Mouse (Mus musculus): ENCODE measurements around the gene Tex13c3.
"Not testable (repeated sequence)": the region's sequence is repeated elsewhere in the genome, so short reads cannot be mapped to it uniquely, and the experiment has no call there.

The Tex13c3 gene

DNA sequence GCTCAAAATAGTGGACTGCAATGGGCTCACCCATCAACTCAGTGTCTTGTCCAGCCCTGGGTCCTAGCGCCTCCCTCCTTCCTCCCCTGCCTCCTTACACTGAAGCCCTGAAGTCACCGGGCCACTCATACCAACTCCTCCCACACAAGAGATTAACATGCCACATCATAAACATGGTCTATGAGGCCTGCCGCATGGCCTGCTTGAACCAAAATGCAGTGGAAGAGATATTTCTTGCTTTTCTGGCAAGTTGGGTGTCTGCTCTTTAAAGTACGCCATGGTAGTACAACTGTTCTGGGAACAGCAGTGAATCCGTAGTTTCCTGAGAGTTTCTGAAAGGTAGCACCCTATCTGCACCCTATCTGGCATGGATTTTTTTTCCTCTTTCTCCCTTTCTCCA, at the start of gene Tex13c3:
Gene Tex13c3, minus strand, starts transcription at position 101 of the 400 bp plus-strand sequence.
- H3K27me3 ChIP-seq (ENCODE audit: control insufficient read depth, insufficient read depth, low read length, poor library complexity, severe bottlenecking); H3K36me3 ChIP-seq (ENCODE audit: control insufficient read depth, insufficient read depth, low read length, poor library complexity, severe bottlenecking); DNase-seq (ENCODE audit: low read depth, low spot score): not testable (repeated sequence)

DNA sequence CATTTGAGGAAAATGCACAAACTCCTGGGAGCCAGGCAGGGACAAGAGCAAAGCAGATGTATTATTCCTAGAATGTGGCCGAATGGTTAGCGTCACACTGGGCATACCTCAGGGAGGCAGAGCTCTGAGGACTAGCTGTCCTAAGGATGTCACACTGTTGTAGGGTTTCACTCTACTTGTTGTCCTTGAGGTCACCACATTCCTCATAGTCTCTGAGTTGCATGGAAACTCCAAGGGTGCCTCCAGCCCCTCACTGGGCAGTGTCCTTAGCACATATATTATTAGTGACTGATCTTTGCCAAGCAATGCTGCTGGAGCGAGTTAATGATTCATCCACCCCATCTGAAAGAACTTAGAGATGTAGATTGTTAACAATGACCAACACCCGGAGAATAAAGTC, 8.6 kb upstream of the Tex13c3 start:
- no peaks in the 10 kb centered on the region for H3K36me3 ChIP-seq (ENCODE audit: control insufficient read depth, insufficient read depth, low read length, poor library complexity, severe bottlenecking)
- no peaks in the 10 kb centered on the region for H3K27me3 ChIP-seq (ENCODE audit: control insufficient read depth, insufficient read depth, low read length, poor library complexity, severe bottlenecking)
- no peak for DNase-seq (ENCODE audit: low read depth, low spot score)
